Mouse (Mus musculus): ENCODE measurements around the gene Prkci. TPM values are rescaled to one million over a fixed set of nuclear protein-coding genes. Genes with fewer than 3 reads are reported as not detected.

Gene Prkci
- 95.2 and 107 TPM in 2 replicates for total RNA-seq (2012; rRNA removed)

DNA sequence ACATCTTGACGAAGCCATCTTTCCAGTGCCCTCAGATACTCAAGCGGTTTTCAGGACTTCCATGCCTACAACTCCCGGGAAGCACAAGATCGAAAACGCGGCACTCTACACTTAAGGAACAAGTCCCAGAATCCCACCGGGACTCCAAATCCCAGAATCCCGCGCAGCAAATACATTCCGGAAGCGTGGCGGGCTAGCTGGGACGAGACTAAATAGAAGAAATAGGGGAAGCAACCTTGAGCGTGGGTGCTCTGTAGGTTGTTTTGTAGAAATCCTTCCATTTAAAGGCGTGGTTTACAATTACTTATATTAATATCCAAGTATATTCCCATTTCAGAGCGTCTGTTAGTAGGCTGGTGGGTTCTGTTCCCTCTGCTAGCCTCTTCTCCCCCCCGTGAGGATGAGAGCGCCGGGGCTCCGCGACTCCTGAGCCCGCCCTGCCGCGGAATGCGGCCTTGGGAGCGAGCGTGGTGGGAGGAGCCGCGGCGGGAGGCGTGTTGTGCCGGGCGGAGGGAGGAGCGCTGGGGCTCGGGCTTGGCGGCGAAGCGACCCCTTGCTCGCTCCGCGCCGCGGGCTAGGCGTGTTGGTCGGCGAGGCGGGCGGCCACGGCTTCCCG lies at the start of gene Prkci:
Gene Prkci (plus strand): TSS at position 465 of the 616 bp plus-strand sequence.
- Histone ChIP-seq H3K4me3 (ENCODE audit: insufficient read depth in 1 of 2, low read depth in 1 of 2, low read length in 2 of 2, poor library complexity in 1 of 2, severe bottlenecking in 1 of 2) (peak within 1 kb of the TSS; percentile 93 to 95), H3K4me1 (ENCODE audit: control insufficient read depth in 2 of 2, insufficient read depth in 2 of 2, low read length in 2 of 2, poor library complexity in 1 of 2) (peaks cover 1 to 9% of the 10 kb centered on the region in 2 experiments; a peak in 3 of 4 replicates), H3K36me3 (ENCODE audit: control insufficient read depth, insufficient read depth, low read length, poor library complexity, severe bottlenecking) (no peaks in the 10 kb centered on the region), H3K9me3 (ENCODE audit: control insufficient read depth, insufficient read depth, low read depth, low read length) (no peaks in the 10 kb centered on the region), H3K27ac (ENCODE audit: insufficient read depth, low read depth, low read length, poor library complexity, severe bottlenecking) (peak within 1 kb of the TSS; percentile 1), H3K9ac (ENCODE audit: insufficient read depth, low read depth, low read length, poor library complexity, severe bottlenecking) (peak within 1 kb of the TSS; percentile 92)
- DNase-seq (ENCODE audit: low read depth, low spot score): peak; percentile 93
- TF ChIP-seq ZNF384 (IDR thresholded peaks at IDR 0.05; ENCODE audit: low read depth, low read length): no peak
- peak; percentile 92 for TF ChIP-seq HCFC1 (IDR thresholded peaks at IDR 0.05; ENCODE audit: borderline replicate concordance, insufficient read depth, low read length)
- no peak for TF ChIP-seq ZC3H11A (IDR thresholded peaks at IDR 0.05; ENCODE audit: borderline replicate concordance, low read depth, low read length)
- no peak for TF ChIP-seq MAFK (IDR thresholded peaks at IDR 0.05; ENCODE audit: insufficient read depth, low read depth, low read length)
- 0 out of 2 replicates have a peak, but pooled peaks have one; percentile 37 for TF ChIP-seq CHD2 (IDR thresholded peaks at IDR 0.05; ENCODE audit: low read depth, low read length)
- in situ Hi-C loops (cut with MboI; ENCODE audit: low sequenced_read_pairs in 2 of 2, unreplicated experiment in 2 of 2): no loop called here

DNA sequence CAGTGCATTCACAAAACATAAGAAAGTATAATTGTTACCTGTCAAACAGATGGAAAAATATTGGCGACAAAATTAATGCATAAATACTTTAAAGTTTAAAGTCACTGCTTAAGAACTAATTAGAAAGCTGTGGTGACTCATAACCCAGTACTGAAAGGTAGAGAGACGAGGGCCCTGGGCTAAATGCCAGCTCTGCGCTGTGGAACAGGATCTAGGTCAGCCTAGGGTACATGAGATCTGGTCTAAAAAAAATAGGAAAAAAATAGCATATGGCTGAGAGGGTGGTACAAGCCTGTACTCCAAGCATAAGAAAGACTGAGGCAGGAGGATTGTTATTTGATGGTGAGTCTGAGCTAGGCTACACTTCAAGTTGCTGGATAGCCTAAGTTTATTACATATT lies 43.9 kb upstream of the Prkci start:
- Histone ChIP-seq H3K9ac (ENCODE audit: insufficient read depth, low read depth, low read length, poor library complexity, severe bottlenecking) (no peak overlapping the region), H3K36me3 (ENCODE audit: control insufficient read depth, insufficient read depth, low read length, poor library complexity, severe bottlenecking) (peaks cover 12% of the 10 kb centered on the region), H3K9me3 (ENCODE audit: control insufficient read depth, insufficient read depth, low read depth, low read length) (no peaks in the 10 kb centered on the region), H3K4me1 (ENCODE audit: control insufficient read depth in 2 of 2, insufficient read depth in 2 of 2, low read length in 2 of 2, poor library complexity in 1 of 2) (no peaks in the 10 kb centered on the region), H3K4me3 (ENCODE audit: insufficient read depth in 1 of 2, low read depth in 1 of 2, low read length in 2 of 2, poor library complexity in 1 of 2, severe bottlenecking in 1 of 2) (no peak overlapping the region), H3K27ac (ENCODE audit: insufficient read depth, low read depth, low read length, poor library complexity, severe bottlenecking) (no peak overlapping the region)
- TF ChIP-seq HCFC1 (IDR thresholded peaks at IDR 0.05; ENCODE audit: borderline replicate concordance, insufficient read depth, low read length): no peak
- TF ChIP-seq ZNF384 (IDR thresholded peaks at IDR 0.05; ENCODE audit: low read depth, low read length): no peak
- no peak for TF ChIP-seq ZC3H11A (IDR thresholded peaks at IDR 0.05; ENCODE audit: borderline replicate concordance, low read depth, low read length)
- no peak for TF ChIP-seq MAFK (IDR thresholded peaks at IDR 0.05; ENCODE audit: insufficient read depth, low read depth, low read length)
- TF ChIP-seq CHD2 (IDR thresholded peaks at IDR 0.05; ENCODE audit: low read depth, low read length): no peak
- in situ Hi-C loops (cut with MboI; ENCODE audit: low sequenced_read_pairs in 2 of 2, unreplicated experiment in 2 of 2): loop anchor here in 1 of 2 experiments (25.0 kb wide), 1 partner anchor 364 kb away; the partner anchor contains the start of gene Actrt3
- DNase-seq (ENCODE audit: low read depth, low spot score): no peak

DNA sequence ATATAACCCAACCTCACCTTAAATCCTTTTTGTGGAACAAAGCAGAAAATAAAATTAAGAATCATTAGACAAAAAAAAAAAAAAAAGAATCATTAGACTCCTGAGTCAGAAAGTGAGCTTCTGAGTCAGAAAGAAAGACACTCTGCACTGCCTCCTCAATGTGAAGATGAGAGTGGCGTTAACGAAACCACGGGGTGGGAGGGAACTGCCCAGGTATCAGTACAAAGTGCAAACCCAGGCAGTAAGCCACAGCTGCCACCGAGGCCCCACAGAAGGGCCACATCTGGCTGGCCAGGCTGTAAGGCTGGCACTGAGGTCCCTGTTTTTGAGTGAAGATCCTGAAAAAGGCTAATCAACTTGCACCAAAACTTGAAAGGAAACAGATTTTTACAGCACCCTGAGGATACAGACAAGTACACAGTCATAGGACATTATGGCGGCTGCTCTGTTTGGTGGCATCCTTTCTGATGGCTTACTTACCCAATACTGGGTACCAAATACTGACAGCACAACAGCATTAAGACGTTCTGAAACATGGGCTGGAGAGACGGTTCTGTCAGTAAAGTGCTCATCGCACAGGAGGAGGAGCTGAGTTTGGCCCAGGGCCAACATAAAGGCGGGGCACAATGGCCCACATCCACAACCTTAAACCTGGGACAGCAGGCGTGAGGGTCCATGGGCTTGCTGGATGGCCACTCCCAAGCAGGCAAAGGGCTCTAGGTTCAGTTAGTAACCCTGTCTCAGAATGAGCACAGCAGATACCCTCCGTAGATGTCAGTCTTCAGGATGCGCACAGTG lies 43.1 kb upstream of the Prkci start:
- Histone ChIP-seq H3K9ac (ENCODE audit: insufficient read depth, low read depth, low read length, poor library complexity, severe bottlenecking) (no peak overlapping the region), H3K27ac (ENCODE audit: insufficient read depth, low read depth, low read length, poor library complexity, severe bottlenecking) (no peak overlapping the region), H3K9me3 (ENCODE audit: control insufficient read depth, insufficient read depth, low read depth, low read length) (no peaks in the 10 kb centered on the region), H3K4me1 (ENCODE audit: control insufficient read depth in 2 of 2, insufficient read depth in 2 of 2, low read length in 2 of 2, poor library complexity in 1 of 2) (no peaks in the 10 kb centered on the region), H3K4me3 (ENCODE audit: insufficient read depth in 1 of 2, low read depth in 1 of 2, low read length in 2 of 2, poor library complexity in 1 of 2, severe bottlenecking in 1 of 2) (no peak overlapping the region), H3K36me3 (ENCODE audit: control insufficient read depth, insufficient read depth, low read length, poor library complexity, severe bottlenecking) (peaks cover 14% of the 10 kb centered on the region)
- DNase-seq (ENCODE audit: low read depth, low spot score): no peak
- TF ChIP-seq HCFC1 (IDR thresholded peaks at IDR 0.05; ENCODE audit: borderline replicate concordance, insufficient read depth, low read length) (no peak), ZNF384 (IDR thresholded peaks at IDR 0.05; ENCODE audit: low read depth, low read length) (no peak), ZC3H11A (IDR thresholded peaks at IDR 0.05; ENCODE audit: borderline replicate concordance, low read depth, low read length) (no peak), CHD2 (IDR thresholded peaks at IDR 0.05; ENCODE audit: low read depth, low read length) (no peak), MAFK (IDR thresholded peaks at IDR 0.05; ENCODE audit: insufficient read depth, low read depth, low read length) (no peak)
- in situ Hi-C loops (cut with MboI; ENCODE audit: low sequenced_read_pairs in 2 of 2, unreplicated experiment in 2 of 2): loop anchor here in 1 of 2 experiments (25.0 kb wide), 1 partner anchor 365 kb away; the partner anchor contains the start of gene Actrt3

DNA sequence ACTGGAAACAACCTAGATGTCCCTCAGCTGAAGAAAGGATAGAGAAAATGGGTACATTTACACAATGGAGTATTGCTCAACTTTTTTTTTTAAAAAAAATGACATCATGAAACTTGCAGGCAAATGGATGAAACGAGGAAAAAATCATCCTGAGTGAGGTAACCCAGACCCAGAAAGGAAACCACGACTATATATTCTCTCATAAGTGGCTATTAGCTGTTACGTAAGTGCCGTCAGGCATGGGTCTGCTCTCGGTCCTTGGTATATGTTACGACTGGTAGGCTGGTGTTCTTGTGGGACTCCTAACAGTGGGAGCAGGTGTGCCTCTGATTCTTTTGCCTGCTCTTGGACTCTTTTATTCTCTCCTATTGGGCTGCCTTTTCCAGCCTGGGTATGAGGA lies 39.2 kb upstream of the Prkci start:
- Histone ChIP-seq H3K36me3 (ENCODE audit: control insufficient read depth, insufficient read depth, low read length, poor library complexity, severe bottlenecking) (peaks cover 10% of the 10 kb centered on the region), H3K27ac (ENCODE audit: insufficient read depth, low read depth, low read length, poor library complexity, severe bottlenecking) (no peak overlapping the region), H3K4me1 (ENCODE audit: control insufficient read depth in 2 of 2, insufficient read depth in 2 of 2, low read length in 2 of 2, poor library complexity in 1 of 2) (no peaks in the 10 kb centered on the region), H3K9me3 (ENCODE audit: control insufficient read depth, insufficient read depth, low read depth, low read length) (no peaks in the 10 kb centered on the region), H3K9ac (ENCODE audit: insufficient read depth, low read depth, low read length, poor library complexity, severe bottlenecking) (no peak overlapping the region), H3K4me3 (ENCODE audit: insufficient read depth in 1 of 2, low read depth in 1 of 2, low read length in 2 of 2, poor library complexity in 1 of 2, severe bottlenecking in 1 of 2) (no peak overlapping the region)
- DNase-seq (ENCODE audit: low read depth, low spot score): no peak
- in situ Hi-C loops (cut with MboI; ENCODE audit: low sequenced_read_pairs in 2 of 2, unreplicated experiment in 2 of 2): loop anchor here in 1 of 2 experiments (25.0 kb wide), 1 partner anchor 369 kb away; the partner anchor contains the start of gene Actrt3
- TF ChIP-seq ZC3H11A (IDR thresholded peaks at IDR 0.05; ENCODE audit: borderline replicate concordance, low read depth, low read length): no peak
- TF ChIP-seq ZNF384 (IDR thresholded peaks at IDR 0.05; ENCODE audit: low read depth, low read length): no peak
- TF ChIP-seq MAFK (IDR thresholded peaks at IDR 0.05; ENCODE audit: insufficient read depth, low read depth, low read length): no peak
- TF ChIP-seq HCFC1 (IDR thresholded peaks at IDR 0.05; ENCODE audit: borderline replicate concordance, insufficient read depth, low read length): no peak
- TF ChIP-seq CHD2 (IDR thresholded peaks at IDR 0.05; ENCODE audit: low read depth, low read length): no peak

All from ES-E14 (cell line).